Mouse (Mus musculus): ENCODE data around the gene Hdac5. TPM values are rescaled to one million over a fixed set of nuclear protein-coding genes. Genes with fewer than 3 reads are reported as not detected.

The Hdac5 gene
- polyA plus RNA-seq, 1 experiment from 2014 or later, result 70.6 TPM

DNA sequence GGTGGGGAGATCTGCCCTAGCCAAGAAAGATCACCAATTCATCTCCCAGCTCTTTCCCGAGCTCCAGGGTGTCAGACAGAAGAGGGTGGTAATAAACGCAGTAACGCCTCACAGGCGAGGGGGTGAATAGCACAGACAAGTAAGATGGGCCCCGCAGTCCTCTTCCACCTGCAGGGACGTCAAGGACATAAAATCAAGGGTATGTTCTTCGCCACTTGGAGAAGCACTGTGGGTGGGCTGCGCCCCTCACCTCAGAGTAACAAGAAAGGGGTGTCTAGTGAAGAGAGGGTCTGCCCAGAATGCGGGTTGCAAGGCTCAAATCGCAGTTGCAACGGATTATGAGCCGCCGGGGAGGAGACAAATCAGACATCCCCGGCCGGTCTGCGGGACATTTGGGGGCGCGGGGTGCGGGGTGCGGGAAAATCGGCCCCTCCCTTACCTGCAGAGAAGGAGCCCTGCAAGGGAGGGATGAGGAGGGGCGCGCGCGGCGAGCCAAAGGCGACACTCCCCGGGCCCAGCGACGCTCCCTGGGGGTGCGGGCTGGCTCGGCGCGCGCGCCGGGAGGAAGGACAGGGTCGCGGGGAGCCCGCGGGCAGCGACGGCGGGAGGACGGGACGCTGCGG, 524 bp downstream of the Hdac5 start:
- Histone ChIP-seq H3K4me1 (peaks cover 54% of the 10 kb centered on the region), H3K27ac (peak overlapping the region; percentile 94), H3K4me2 (peak overlapping the region; percentile 84), H3K27me3 (peaks cover 20% of the 10 kb centered on the region; the same call in 1 of the 2 replicates), H3K36me3 (replicated peaks) (no peaks in the 10 kb centered on the region), H3K9ac (peak overlapping the region; percentile 91), H3K9me3 (no peaks in the 10 kb centered on the region), H3K4me3 (replicated peaks) (peak overlapping the region; percentile 91)
- WGBS, result 1% methylated on average over 31 of the region's 47 CpGs
- peak; percentile 31 for ATAC-seq (ENCODE audit: low FRiP score)

DNA sequence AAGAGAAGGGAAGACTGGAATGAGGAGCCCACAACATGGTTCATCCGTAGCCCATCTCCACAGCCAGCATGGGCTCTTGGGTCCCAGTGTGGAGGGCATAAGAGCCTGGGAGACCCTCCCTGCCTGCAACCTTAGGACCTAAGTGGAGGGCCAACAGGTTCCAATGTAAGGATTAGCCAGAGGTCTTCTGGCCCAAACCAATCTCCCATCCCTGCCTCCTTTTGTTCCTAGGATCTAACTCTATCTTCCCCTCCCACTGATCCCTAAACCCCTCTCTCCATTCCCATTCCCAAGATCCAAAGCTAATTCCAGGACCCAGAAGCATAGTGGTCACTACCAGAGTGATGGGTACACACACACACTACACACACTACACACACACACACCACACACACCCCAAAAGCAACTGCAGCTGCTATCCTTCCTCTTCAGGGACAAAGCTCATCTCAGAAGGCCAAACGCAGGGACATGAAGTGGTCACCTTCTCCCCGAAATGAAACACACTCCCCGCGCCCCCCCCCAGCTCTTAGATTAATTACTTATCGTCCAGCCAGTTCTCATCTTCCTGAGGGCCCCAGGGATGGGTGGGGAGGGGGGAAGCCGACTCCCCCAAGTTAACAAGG, 1.2 kb downstream of the Hdac5 start:
- peak overlapping the region; percentile 91 for H3K4me3 ChIP-seq (replicated peaks)
- H3K4me2 ChIP-seq, result peak overlapping the region; percentile 84
- peaks cover 20% of the 10 kb centered on the region; the same call in 1 of the 2 replicates for H3K27me3 ChIP-seq
- H3K4me1 ChIP-seq, result peaks cover 59% of the 10 kb centered on the region
- 16% methylated on average over 7 of the region's 7 CpGs for WGBS
- no peaks in the 10 kb centered on the region for H3K36me3 ChIP-seq (replicated peaks)
- H3K9me3 ChIP-seq, result no peaks in the 10 kb centered on the region
- peak overlapping the region; percentile 91 for H3K9ac ChIP-seq
- H3K27ac ChIP-seq, result peak overlapping the region; percentile 94
- no peak for ATAC-seq (ENCODE audit: low FRiP score)

DNA sequence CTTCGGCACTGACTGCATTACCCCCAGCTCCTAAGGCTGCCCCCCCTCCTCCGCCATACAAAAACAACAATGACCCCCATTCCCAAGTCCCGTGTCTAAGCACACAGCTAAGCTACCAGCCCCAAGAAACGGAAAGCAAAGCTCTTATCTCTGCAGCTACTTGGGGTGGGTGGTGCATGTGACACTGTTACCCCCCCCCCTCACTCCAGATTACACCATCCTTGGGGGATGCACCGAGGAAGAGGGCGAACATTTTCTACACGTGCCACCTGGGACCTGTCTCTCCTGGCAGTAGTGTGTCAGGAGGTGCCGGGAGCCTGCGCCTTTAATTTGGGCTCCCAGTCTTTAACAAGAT, 1.8 kb downstream of the Hdac5 start:
- ATAC-seq (ENCODE audit: low FRiP score), result peak; percentile 10; the same call in 1 of the 2 replicates
- H3K27ac ChIP-seq, result peak overlapping the region; percentile 94

DNA sequence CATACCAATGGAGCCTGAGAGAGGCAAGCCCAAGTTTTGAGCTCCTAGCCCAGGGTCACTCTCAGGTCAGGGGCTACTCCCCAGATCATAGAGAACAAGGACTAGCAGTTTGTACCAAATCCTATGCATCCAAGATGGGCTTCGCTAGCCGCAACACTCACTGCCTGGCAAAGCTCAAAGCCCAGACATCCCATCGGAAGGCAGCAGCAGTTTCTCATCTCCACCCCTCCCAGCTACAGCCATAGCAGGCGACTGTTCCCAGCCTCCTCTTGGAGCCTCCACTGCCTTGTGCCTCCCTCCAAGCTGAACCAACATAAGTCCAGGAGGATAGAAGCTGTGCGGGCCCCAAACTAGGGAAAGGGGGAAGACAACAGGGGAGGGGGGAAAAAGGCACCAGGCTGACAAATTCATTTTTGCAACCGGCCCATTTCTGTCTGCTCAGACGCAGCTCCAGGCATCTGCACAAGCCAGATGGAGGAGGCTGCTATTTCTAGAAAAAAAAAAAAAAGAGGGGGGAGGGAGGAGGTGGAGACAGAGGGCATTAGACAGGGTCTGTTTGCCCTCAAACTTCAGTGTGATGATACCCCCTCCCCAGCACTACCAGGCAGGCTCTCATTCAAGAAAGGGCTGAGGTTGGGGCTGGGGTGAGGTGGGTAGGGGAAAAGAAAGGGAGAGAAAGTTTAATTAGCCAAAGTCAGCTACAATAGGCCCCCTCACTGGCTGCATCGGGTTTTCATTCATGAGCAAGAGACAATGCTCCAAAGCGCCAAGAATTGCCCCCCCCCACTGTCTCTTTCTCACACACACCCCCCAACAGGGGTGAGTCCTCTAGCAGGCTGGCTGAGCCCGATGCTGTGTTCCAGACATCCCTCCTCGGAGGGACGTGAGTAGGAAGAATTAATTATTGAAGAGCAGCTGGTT, 2.4 kb downstream of the Hdac5 start:
- no peaks in the 10 kb centered on the region; the same call in 1 of the 2 replicates for H3K36me3 ChIP-seq (replicated peaks)
- H3K4me1 ChIP-seq, result peaks cover 61% of the 10 kb centered on the region
- H3K27ac ChIP-seq, result peak overlapping the region; percentile 94
- peak overlapping the region; percentile 91 for H3K9ac ChIP-seq
- peak; percentile 48 for ATAC-seq (ENCODE audit: low FRiP score)
- H3K4me3 ChIP-seq (replicated peaks), result peak overlapping the region; percentile 91
- no peaks in the 10 kb centered on the region for H3K9me3 ChIP-seq
- peaks cover 20% of the 10 kb centered on the region; the same call in 1 of the 2 replicates for H3K27me3 ChIP-seq
- WGBS, result 4% methylated on average over 12 of the region's 12 CpGs
- H3K4me2 ChIP-seq, result peak overlapping the region; percentile 84

More for the DNA sequence above, 1.8 kb downstream of the Hdac5 start:
- Histone ChIP-seq H3K4me2 (peak overlapping the region; percentile 84), H3K36me3 (replicated peaks) (no peaks in the 10 kb centered on the region; the same call in 1 of the 2 replicates), H3K4me3 (replicated peaks) (peak overlapping the region; percentile 91), H3K27me3 (peaks cover 20% of the 10 kb centered on the region; the same call in 1 of the 2 replicates), H3K4me1 (peaks cover 60% of the 10 kb centered on the region), H3K9ac (peak overlapping the region; percentile 91), H3K9me3 (no peaks in the 10 kb centered on the region)
- WGBS, result 12% methylated on average over 9 of the region's 9 CpGs

DNA sequence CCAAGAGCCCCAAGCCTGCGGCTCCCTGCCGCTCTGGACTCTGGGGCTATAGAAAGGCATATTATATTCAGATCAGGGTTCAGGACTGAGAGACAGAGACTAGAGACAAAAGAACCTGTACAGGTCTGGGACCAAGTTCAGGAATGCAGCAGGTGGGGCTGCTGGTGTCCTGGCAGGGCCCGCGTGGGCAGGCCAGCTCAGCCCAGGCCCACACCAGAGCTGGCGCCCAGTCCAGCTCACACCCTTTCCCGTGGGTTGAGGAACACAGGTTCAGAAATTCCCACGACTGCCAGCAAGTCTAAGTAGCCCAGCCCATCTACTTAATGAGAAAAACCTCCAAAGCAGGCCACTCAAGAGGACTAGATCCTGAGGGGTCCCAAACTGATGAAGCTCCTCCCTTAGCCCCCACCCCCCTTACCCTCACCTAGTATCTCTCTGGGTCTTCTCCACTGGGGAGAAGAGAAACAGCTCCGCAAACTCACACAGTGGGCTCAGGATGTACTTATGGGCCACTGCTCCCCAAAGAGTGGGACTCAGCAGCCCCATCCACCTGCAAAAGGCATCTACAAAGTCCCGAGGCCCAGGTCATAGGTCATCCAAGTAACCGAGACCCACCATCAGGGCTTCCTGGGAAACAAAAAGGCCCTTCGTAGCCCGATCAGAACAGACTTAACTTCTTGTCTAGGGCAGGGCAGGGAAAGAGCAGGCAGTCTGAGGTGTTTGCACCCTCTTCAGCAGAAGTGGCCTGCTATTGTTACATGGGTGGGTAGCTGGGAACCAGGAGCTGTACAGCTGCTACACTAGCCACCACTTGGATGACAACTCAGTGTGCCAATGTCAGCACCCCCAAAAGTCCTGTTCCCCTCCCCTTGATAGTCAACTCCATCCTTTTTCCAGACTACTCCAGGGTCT, 3.6 kb downstream of the Hdac5 start:
- peak overlapping the region; percentile 91; the same call in 1 of the 2 replicates for H3K9ac ChIP-seq
- peak overlapping the region; percentile 84 for H3K4me2 ChIP-seq
- H3K4me3 ChIP-seq (replicated peaks), result peak overlapping the region; percentile 91; the same call in 1 of the 2 replicates
- no peak for ATAC-seq (ENCODE audit: low FRiP score)
- WGBS, result 65% methylated on average over 12 of the region's 12 CpGs
- peak overlapping the region; percentile 94 for H3K27ac ChIP-seq
- H3K36me3 ChIP-seq (replicated peaks), result peaks cover 11% of the 10 kb centered on the region
- no peaks in the 10 kb centered on the region for H3K9me3 ChIP-seq
- H3K4me1 ChIP-seq, result peaks cover 61% of the 10 kb centered on the region
- peaks cover 20% of the 10 kb centered on the region; the same call in 1 of the 2 replicates for H3K27me3 ChIP-seq

DNA sequence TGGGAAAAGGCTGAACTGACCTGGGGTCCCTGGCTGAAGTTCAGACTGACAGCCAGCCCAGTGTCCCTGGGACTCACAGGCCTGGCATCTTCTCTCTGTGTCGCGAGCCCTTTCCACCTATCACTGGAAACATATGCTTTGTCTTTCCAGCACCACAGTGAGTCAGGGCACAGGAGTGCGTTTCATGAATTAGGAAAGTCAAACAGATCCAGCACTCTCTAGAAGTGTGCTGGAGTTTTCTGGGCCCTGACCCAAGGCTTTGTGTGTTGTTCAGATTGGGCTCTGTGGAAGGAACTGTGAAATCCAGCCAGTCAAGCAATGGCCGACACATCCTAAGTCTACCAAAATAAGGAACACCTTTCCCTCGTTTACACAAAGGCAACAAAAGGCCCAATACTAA, 4.7 kb downstream of the Hdac5 start:
- no peak for ATAC-seq (ENCODE audit: low FRiP score)
- peaks cover 20% of the 10 kb centered on the region; the same call in 1 of the 2 replicates for H3K27me3 ChIP-seq
- peaks cover 16% of the 10 kb centered on the region for H3K36me3 ChIP-seq (replicated peaks)
- no peak overlapping the region for H3K27ac ChIP-seq
- no peaks in the 10 kb centered on the region for H3K9me3 ChIP-seq
- H3K4me2 ChIP-seq, result no peak overlapping the region; the same call in 1 of the 2 replicates
- no peak overlapping the region for H3K4me3 ChIP-seq (replicated peaks)
- peak overlapping the region; percentile 36; the same call in 1 of the 2 replicates for H3K9ac ChIP-seq
- 80% methylated on average over 5 of the region's 5 CpGs for WGBS
- H3K4me1 ChIP-seq, result peaks cover 56% of the 10 kb centered on the region

DNA sequence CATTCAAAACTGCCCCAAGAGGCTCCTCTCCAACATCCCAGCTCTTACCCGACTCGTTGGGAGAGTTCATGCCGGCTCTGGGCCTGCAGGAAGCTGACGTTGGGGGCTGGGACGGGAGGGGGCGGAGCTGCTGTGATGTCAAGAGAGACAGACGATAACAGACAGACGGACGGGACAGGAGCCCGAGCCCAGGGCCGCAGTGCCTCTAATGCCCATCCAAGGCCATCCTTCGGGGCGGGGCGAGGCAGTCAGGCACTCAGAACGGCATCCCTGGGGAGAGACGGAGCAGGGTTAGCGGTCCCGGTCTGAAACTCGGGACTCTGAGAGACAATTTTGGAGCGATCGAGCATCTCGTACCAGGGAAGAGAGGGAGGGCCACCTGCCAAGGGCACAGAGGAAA, 5.3 kb downstream of the Hdac5 start:
- Histone ChIP-seq H3K9ac (peak overlapping the region; percentile 36; the same call in 1 of the 2 replicates), H3K4me3 (replicated peaks) (no peak overlapping the region), H3K4me2 (peak overlapping the region; percentile 33), H3K9me3 (no peaks in the 10 kb centered on the region), H3K4me1 (peaks cover 62% of the 10 kb centered on the region), H3K27ac (no peak overlapping the region), H3K36me3 (replicated peaks) (peaks cover 16% of the 10 kb centered on the region), H3K27me3 (peaks cover 20% of the 10 kb centered on the region; the same call in 1 of the 2 replicates)
- ATAC-seq (ENCODE audit: low FRiP score), result no peak
- 10% methylated on average over 22 of the region's 22 CpGs for WGBS

DNA sequence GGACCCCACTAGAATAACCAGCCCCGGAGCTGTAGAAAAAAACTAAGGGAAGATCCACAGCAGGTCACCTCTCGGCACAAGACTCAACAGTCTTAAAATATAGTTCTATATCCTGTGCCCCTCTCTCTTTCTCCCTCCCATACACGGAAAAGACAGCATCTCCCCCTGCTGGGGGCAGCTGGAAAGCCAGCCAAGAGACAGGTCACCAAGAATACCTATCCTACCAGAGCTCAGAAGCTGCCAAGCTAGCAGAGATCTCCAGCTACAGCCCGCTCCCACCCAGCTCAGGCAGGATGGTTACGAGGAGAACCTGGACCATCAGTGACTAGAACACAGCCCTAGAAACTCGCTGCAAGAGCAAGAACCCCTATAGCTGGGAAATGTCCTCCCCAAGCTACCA, 6.8 kb downstream of the Hdac5 start:
- H3K9ac ChIP-seq, result no peak overlapping the region
- H3K4me1 ChIP-seq, result peaks cover 63% of the 10 kb centered on the region
- H3K27ac ChIP-seq, result no peak overlapping the region
- no peak overlapping the region for H3K4me3 ChIP-seq (replicated peaks)
- no peak for ATAC-seq (ENCODE audit: low FRiP score)
- H3K36me3 ChIP-seq (replicated peaks), result peaks cover 17% of the 10 kb centered on the region
- WGBS, result 50% methylated on average over 6 of the region's 6 CpGs
- no peak overlapping the region for H3K4me2 ChIP-seq
- H3K27me3 ChIP-seq, result peaks cover 20% of the 10 kb centered on the region; the same call in 1 of the 2 replicates
- no peaks in the 10 kb centered on the region for H3K9me3 ChIP-seq

DNA sequence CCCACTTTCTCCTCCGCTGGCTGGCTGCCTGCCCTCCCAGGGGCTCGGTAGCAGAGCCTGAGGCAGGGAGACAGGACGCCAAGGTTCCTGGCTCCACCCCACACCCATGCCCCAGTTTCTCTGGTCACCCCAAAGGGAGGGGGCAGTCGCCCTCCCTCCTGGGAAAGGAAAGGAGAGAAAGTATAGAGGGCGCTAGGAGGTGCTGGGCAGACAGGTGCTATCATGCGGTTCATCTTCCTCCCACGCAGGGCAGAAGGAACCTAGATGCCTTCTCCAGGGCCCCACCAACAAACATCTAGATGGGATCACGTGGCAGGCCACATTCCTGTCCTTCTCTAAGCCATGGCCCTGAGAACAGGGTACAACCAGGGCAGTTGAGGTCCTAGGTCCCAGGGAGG, 8.0 kb downstream of the Hdac5 start:
- Histone ChIP-seq H3K4me2 (no peak overlapping the region), H3K4me3 (replicated peaks) (no peak overlapping the region), H3K27ac (no peak overlapping the region), H3K4me1 (peaks cover 63% of the 10 kb centered on the region), H3K36me3 (replicated peaks) (peaks cover 22% of the 10 kb centered on the region), H3K9ac (no peak overlapping the region), H3K27me3 (peaks cover 20% of the 10 kb centered on the region; the same call in 1 of the 2 replicates), H3K9me3 (no peaks in the 10 kb centered on the region)
- ATAC-seq (ENCODE audit: low FRiP score), result no peak
- 83% methylated on average over 8 of the region's 8 CpGs for WGBS

DNA sequence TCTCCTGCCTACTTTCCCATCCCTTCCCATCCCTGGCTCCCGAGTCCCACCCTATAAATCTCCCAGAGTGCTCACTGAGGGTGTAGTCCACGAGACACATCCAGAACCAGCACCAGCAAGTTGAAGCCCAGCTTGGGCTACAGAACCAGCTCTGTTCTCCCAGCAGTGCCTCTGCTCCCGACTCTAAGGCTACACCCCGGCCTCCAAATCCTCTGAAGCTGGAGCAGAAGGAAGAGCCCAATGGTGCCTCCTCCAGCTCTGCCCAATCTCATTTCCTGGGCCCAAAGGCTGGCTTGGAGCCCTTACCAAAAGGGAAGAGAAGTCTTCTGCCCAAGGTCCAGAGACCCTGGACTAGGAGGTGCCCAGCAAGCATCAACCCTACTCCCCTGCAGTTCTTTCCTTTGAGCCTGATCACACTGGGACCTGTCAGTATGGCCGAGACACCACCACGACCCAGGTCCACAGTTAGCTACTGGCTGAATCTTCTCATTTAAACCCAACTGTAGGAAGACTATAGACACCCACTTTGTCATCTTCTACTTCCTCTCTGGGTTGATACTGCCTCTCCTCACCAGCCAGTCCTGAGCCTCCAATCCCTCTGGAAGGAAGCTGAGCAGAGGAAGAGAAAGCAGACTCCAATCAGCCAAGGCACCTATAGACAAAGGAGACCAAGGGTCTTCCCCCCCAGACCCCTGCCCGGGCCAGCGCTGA, 8.6 kb downstream of the Hdac5 start:
- no peak for ATAC-seq (ENCODE audit: low FRiP score)
- H3K4me1 ChIP-seq, result peaks cover 62% of the 10 kb centered on the region
- 88% methylated on average over 8 of the region's 8 CpGs for WGBS
- H3K4me2 ChIP-seq, result no peak overlapping the region
- no peak overlapping the region for H3K9ac ChIP-seq
- H3K9me3 ChIP-seq, result no peaks in the 10 kb centered on the region
- peaks cover 22% of the 10 kb centered on the region for H3K36me3 ChIP-seq (replicated peaks)
- no peak overlapping the region for H3K4me3 ChIP-seq (replicated peaks)
- H3K27ac ChIP-seq, result no peak overlapping the region
- H3K27me3 ChIP-seq, result peaks cover 17% of the 10 kb centered on the region; the same call in 1 of the 2 replicates

DNA sequence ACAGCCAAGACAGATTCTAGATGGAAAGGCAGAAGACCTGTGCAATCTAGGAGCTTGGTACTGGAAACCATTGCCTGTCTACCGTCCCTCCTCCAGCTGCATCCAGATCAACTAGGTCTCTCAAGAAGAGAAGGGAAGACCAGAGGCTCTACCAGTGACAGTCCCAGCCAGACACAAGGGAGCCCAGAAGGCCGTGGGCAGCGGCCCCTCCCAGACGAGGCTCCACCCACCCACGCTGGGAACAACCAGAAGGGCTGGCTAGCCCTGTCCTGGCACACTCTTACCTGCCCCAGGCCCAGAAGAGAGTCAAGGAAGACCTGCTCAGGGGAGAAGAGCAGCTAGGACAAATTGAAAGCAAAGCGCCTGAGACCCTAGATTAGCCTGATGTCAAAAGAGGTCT, 9.5 kb downstream of the Hdac5 start:
- Histone ChIP-seq H3K36me3 (replicated peaks) (peaks cover 22% of the 10 kb centered on the region), H3K4me1 (peaks cover 63% of the 10 kb centered on the region), H3K4me2 (no peak overlapping the region), H3K9me3 (no peaks in the 10 kb centered on the region), H3K4me3 (replicated peaks) (no peak overlapping the region), H3K27me3 (peaks cover 8% of the 10 kb centered on the region; the same call in 1 of the 2 replicates), H3K27ac (no peak overlapping the region), H3K9ac (no peak overlapping the region)
- 74% methylated on average over 6 of the region's 6 CpGs for WGBS
- no peak for ATAC-seq (ENCODE audit: low FRiP score)
